In genomic region chr7:3703148-3703878, GRCm38 (mm10) we compare ENCODE assay signal across 8 mouse cellular contexts. TPM values are rescaled to one million over a fixed set of nuclear protein-coding genes. Genes with fewer than 3 reads are reported as not detected.
DNase-seq lines count a peak whose midpoint lies in the region; ATAC-seq and TF ChIP-seq lines count a peak whose summit lies in the region.

No protein-coding gene starts in this region.

- peak overlapping the region; percentile 96 for H3K4me3 ChIP-seq in heart, embryonic 12.5 days
- peak overlapping the region; percentile 87 for H3K4me3 ChIP-seq in forebrain, embryonic 14.5 days (ENCODE audit: low read depth, low read length)
- peak overlapping the region; percentile 74 for H3K4me3 ChIP-seq in liver, postnatal 0 days (ENCODE audit: low read depth, low read length)

- peak overlapping the region; percentile 91; the same call in 1 of the 2 replicates for H3K27ac ChIP-seq in heart, embryonic 12.5 days (ENCODE audit: poor library complexity, severe bottlenecking)
- peak overlapping the region; percentile 67 for H3K27ac ChIP-seq in forebrain, embryonic 14.5 days (ENCODE audit: low read depth, low read length)
- peak overlapping the region; percentile 93 for H3K27ac ChIP-seq in liver, postnatal 0 days (ENCODE audit: low read depth)

- peaks cover 67% of the 10 kb centered on the region for H3K36me3 ChIP-seq in heart, embryonic 12.5 days
- H3K36me3 ChIP-seq in forebrain, embryonic 14.5 days (ENCODE audit: control insufficient read depth, insufficient read depth, low read length) = peaks cover 53% of the 10 kb centered on the region
- H3K36me3 ChIP-seq in liver, postnatal 0 days (replicated peaks; ENCODE audit: insufficient read depth, low read length) = peaks cover 38% of the 10 kb centered on the region

- no peak for DNase-seq in heart, adult 9 months (ENCODE audit: low spot score in 2 of 2)
- no peak for DNase-seq in forebrain, embryonic 14.5 days (ENCODE audit: low spot score)
- DNase-seq in liver, postnatal 0 days = no peak
- DNase-seq in retina, postnatal 1 day = no peak
- DNase-seq in cerebellum, adult 11 months = no peak
- no peak for DNase-seq in lung, postnatal 36 days

- TF ChIP-seq CTCF in liver, postnatal 0 days (IDR thresholded peaks at IDR 0.05; ENCODE audit: low read depth) = no peak

- no peaks in the 10 kb centered on the region for H3K27me3 ChIP-seq in heart, embryonic 12.5 days (replicated peaks)
- no peaks in the 10 kb centered on the region for H3K27me3 ChIP-seq in forebrain, embryonic 14.5 days (replicated peaks; ENCODE audit: control insufficient read depth, insufficient read depth, low read length)
- no peaks in the 10 kb centered on the region for H3K27me3 ChIP-seq in liver, postnatal 0 days (ENCODE audit: insufficient read depth, low read length)

- TF ChIP-seq EP300 in liver, postnatal 0 days (IDR thresholded peaks at IDR 0.05; ENCODE audit: low read depth) = no peak

- H3K9me3 ChIP-seq in heart, embryonic 12.5 days (replicated peaks) = no peaks in the 10 kb centered on the region
- H3K9me3 ChIP-seq in forebrain, embryonic 14.5 days (replicated peaks; ENCODE audit: control insufficient read depth, low read length) = no peaks in the 10 kb centered on the region
- H3K9me3 ChIP-seq in liver, postnatal 0 days (ENCODE audit: low read length) = no peaks in the 10 kb centered on the region

- peak; percentile 34 for ATAC-seq in heart, embryonic 12.5 days (ENCODE audit: insufficient number of reproducible peaks, low FRiP score)
- ATAC-seq in CD4-positive, CD25-positive, alpha-beta regulatory T cell, adult 4 months = peak; percentile 33
- peak; percentile 38 for ATAC-seq in forebrain, embryonic 14.5 days
- ATAC-seq in liver, postnatal 0 days = peak; percentile 28

- peaks cover 20% of the 10 kb centered on the region for H3K4me1 ChIP-seq in heart, embryonic 12.5 days (replicated peaks)
- H3K4me1 ChIP-seq in forebrain, embryonic 14.5 days (ENCODE audit: control insufficient read depth, insufficient read depth, low read length) = peaks cover 11% of the 10 kb centered on the region
- H3K4me1 ChIP-seq in liver, postnatal 0 days (ENCODE audit: insufficient read depth) = peaks cover 11% of the 10 kb centered on the region

- H3K9ac ChIP-seq in heart, embryonic 12.5 days = peak overlapping the region; percentile 34
- H3K9ac ChIP-seq in forebrain, embryonic 14.5 days (ENCODE audit: low read length) = peak overlapping the region; percentile 89
- H3K9ac ChIP-seq in liver, postnatal 0 days (replicated peaks) = peak overlapping the region; percentile 42

- WGBS in heart, embryonic 12.5 days = 21% methylated on average over 6 of the region's 6 CpGs
- WGBS in forebrain, embryonic 14.5 days = 19% methylated on average over 6 of the region's 6 CpGs
- 20% methylated on average over 6 of the region's 6 CpGs for WGBS in liver, postnatal 0 days (ENCODE audit: insufficient replicate concordance)

- H3K4me2 ChIP-seq in heart, embryonic 12.5 days = peak overlapping the region; percentile 96
- H3K4me2 ChIP-seq in forebrain, embryonic 14.5 days (ENCODE audit: low read length) = peak overlapping the region; percentile 60
- peak overlapping the region; percentile 82 for H3K4me2 ChIP-seq in liver, postnatal 0 days (ENCODE audit: low read depth, low read length)

RNA-seq across cellular contexts. Expression of gene Rps9, which starts 0.5 kb away (rescaled TPM):
- polyA plus RNA-seq in heart, embryonic 12.5 days (2016; fragmentation: Nextera tagmentation; extraction: Ambion mirVana) = 866 and 893 TPM in 2 replicates
- 1,000 to 10,000 TPM; 4,852 to 4,938 TPM for polyA plus RNA-seq in CD4-positive, CD25-positive, alpha-beta regulatory T cell, adult 4 months (2017; shearing (Covaris generic))
- 1,006 and 1,170 TPM in 2 replicates for polyA plus RNA-seq in forebrain, embryonic 14.5 days (2014; fragmentation: Nextera tagmentation; extraction: Ambion mirVana)
- 859 and 872 TPM in 2 replicates for polyA plus RNA-seq in liver, postnatal 0 days (2015; fragmentation: Nextera tagmentation; extraction: Ambion mirVana)

RNA-seq across cellular contexts. Expression of gene Mboat7, which starts 10.0 kb away (rescaled TPM):
- 40.7 TPM in 2 replicates for polyA plus RNA-seq in heart, embryonic 12.5 days (2016; fragmentation: Nextera tagmentation; extraction: Ambion mirVana)
- 10 to 100 TPM; 19.4 to 25.7 TPM for polyA plus RNA-seq in CD4-positive, CD25-positive, alpha-beta regulatory T cell, adult 4 months (2017; shearing (Covaris generic))
- 35.1 and 49.3 TPM in 2 replicates for polyA plus RNA-seq in forebrain, embryonic 14.5 days (2014; fragmentation: Nextera tagmentation; extraction: Ambion mirVana)
- 14.8 and 16.1 TPM in 2 replicates for polyA plus RNA-seq in liver, postnatal 0 days (2015; fragmentation: Nextera tagmentation; extraction: Ambion mirVana)

RNA-seq across cellular contexts. Expression of gene Tsen34, which starts 10.7 kb away (rescaled TPM):
- polyA plus RNA-seq in heart, embryonic 12.5 days (2016; fragmentation: Nextera tagmentation; extraction: Ambion mirVana) = 206 and 218 TPM in 2 replicates
- polyA plus RNA-seq in CD4-positive, CD25-positive, alpha-beta regulatory T cell, adult 4 months (2017; shearing (Covaris generic)) = 10 to 100 TPM in 1 of 2 experiments, 1 to 10 TPM in 1; 9.2 to 11.2 TPM
- polyA plus RNA-seq in forebrain, embryonic 14.5 days (2014; fragmentation: Nextera tagmentation; extraction: Ambion mirVana) = 233 TPM in 2 replicates
- 46.1 and 50.9 TPM in 2 replicates for polyA plus RNA-seq in liver, postnatal 0 days (2015; fragmentation: Nextera tagmentation; extraction: Ambion mirVana)

RNA-seq across cellular contexts. Expression of gene Pirb, which starts 16.9 kb away (rescaled TPM):
- 0.04 and 0.12 TPM in 2 replicates for polyA plus RNA-seq in heart, embryonic 12.5 days (2016; fragmentation: Nextera tagmentation; extraction: Ambion mirVana)
- polyA plus RNA-seq in CD4-positive, CD25-positive, alpha-beta regulatory T cell, adult 4 months (2017; shearing (Covaris generic)) = 1 to 10 TPM in 1 of 2 experiments, under 1 TPM in 1; 0.38 to 1.6 TPM
- polyA plus RNA-seq in forebrain, embryonic 14.5 days (2014; fragmentation: Nextera tagmentation; extraction: Ambion mirVana) = 0.10 and 0.19 TPM in 2 replicates
- polyA plus RNA-seq in liver, postnatal 0 days (2015; fragmentation: Nextera tagmentation; extraction: Ambion mirVana) = 5.6 and 7.0 TPM in 2 replicates

RNA-seq across cellular contexts. Expression of gene Tmc4, which starts 26.0 kb away (rescaled TPM):
- polyA plus RNA-seq in heart, embryonic 12.5 days (2016; fragmentation: Nextera tagmentation; extraction: Ambion mirVana) = 4.4 and 4.6 TPM in 2 replicates
- polyA plus RNA-seq in CD4-positive, CD25-positive, alpha-beta regulatory T cell, adult 4 months (2017; shearing (Covaris generic)) = 10 to 100 TPM; 11.0 to 17.7 TPM
- 1.8 and 2.1 TPM in 2 replicates for polyA plus RNA-seq in forebrain, embryonic 14.5 days (2014; fragmentation: Nextera tagmentation; extraction: Ambion mirVana)
- 4.7 and 5.0 TPM in 2 replicates for polyA plus RNA-seq in liver, postnatal 0 days (2015; fragmentation: Nextera tagmentation; extraction: Ambion mirVana)

Comparison
In these comparisons a context has a peak if more than half of its experiments do, and no peak if none do; other contexts are left out.
1. H3K9ac ChIP-seq: peak in every context shown above with its lines; median percentile 89 in forebrain, embryonic 14.5 days; 42 in liver, postnatal 0 days; 34 in heart, embryonic 12.5 days.